Mouse (Mus musculus): ENCODE results near the gene Raet1e. TPM values are rescaled to one million over a fixed set of nuclear protein-coding genes. Genes with fewer than 3 reads are reported as not detected.
"Not testable (repeated sequence)": the region's sequence is repeated elsewhere in the genome, so short reads cannot be mapped to it uniquely, and the experiment has no call there.

Raet1e gene
- 0.77 and 1.1 TPM in 2 replicates for polyA plus RNA-seq (2015; fragmentation: Nextera tagmentation; extraction: Ambion mirVana)

DNA sequence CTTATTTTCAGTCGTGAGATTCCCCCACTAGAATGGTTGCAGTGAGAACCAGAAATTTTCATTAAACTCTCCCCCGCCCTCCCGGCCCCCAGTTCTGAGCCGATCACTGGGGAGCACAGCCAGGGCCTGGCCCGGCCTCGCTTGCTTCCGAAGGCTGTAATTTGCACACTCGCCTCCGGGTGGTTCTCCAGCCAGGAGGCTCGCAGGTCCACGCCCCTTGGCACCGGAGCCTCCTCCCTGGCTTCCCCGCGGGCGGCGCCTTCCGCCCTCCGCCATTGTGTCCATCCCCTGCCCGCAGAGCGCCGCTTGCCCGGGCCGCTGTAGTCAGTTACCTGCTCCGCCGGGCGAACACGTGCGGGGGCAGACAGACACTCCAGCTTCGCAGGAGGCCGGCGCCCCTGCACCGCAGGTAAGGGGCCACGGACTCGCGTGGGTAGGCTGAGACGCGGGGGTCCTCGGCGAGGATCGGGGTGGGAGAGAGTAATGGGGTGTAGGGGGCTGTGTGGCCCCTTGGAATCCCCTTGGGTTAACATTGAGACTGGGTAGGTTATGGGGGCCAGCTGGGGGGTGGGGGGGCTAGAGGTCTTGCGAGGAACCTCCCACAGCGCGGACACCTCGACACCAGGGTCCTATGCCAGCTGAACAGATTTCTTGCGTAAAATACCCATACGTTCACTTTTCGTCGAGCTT is at the start of gene Raet1e, which contains the start of gene H60b:
Raet1e (plus strand) TSS at position 260 of the 690 bp plus-strand sequence.
H60b (plus strand) TSS at position 277 of the 690 bp plus-strand sequence.
- H3K27ac ChIP-seq; H3K4me1 ChIP-seq (replicated peaks); ATAC-seq (ENCODE audit: low read depth); H3K36me3 ChIP-seq; H3K9ac ChIP-seq; DNase-seq; H3K9me3 ChIP-seq (replicated peaks): not testable (repeated sequence)
- Histone ChIP-seq H3K27me3 (peaks cover 80% of the 10 kb centered on the region), H3K4me2 (peak within 1 kb of the TSS; percentile 38), H3K4me3 (replicated peaks) (peak within 1 kb of the TSS; percentile 29)
- 1% methylated on average over 48 of the region's 48 CpGs for WGBS (ENCODE audit: insufficient replicate concordance)

DNA sequence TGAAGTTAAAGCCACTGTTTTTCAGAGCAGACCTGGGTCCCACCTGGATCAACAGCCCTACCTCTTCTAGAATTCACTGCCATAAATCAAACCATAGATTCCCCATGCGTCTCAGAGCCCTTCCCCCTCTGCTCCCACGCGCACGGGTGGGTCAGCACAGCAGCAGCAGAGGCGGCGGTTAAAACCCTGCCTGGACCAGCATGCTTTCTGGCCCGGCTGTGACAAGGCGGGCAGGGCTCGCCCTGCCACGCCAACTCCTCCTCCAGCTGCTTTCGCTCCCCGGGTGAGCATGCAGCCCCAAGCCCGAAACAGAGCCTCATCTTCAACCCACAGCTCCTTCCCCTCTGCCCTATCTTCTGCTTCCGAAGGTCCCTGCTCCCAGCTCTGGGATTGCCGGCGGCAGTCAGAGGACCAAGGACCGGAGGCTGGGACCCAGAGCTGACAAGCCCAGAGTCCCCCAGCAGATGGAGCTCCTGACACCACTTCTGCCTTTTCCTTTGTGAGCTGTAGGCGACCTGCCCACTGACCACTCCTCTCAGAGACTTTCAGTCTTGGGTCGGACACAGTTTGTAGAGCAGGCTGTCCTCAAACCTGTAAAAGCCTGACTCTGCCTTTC is 17.6 kb upstream of the Raet1e start:
- Histone ChIP-seq H3K27me3 (peaks cover 3% of the 10 kb centered on the region; the same call in 1 of the 2 replicates), H3K27ac (no peak overlapping the region), H3K4me1 (replicated peaks) (no peaks in the 10 kb centered on the region), H3K9me3 (replicated peaks) (no peaks in the 10 kb centered on the region), H3K4me3 (replicated peaks) (peak overlapping the region; percentile 27), H3K9ac (no peak overlapping the region), H3K36me3 (no peaks in the 10 kb centered on the region), H3K4me2 (peak overlapping the region; percentile 51)
- DNase-seq (no peak), ATAC-seq (ENCODE audit: low read depth) (no peak)
- 2% methylated on average over 19 of the region's 19 CpGs for WGBS (ENCODE audit: insufficient replicate concordance)

- ATAC-seq (ENCODE audit: low read depth); H3K27me3 ChIP-seq; H3K4me2 ChIP-seq; H3K36me3 ChIP-seq; DNase-seq; H3K9ac ChIP-seq; H3K27ac ChIP-seq; H3K4me1 ChIP-seq (replicated peaks); H3K4me3 ChIP-seq (replicated peaks); H3K9me3 ChIP-seq (replicated peaks): not testable (repeated sequence)
- 64% methylated on average over 1 of the region's 1 CpGs for WGBS (ENCODE audit: insufficient replicate concordance)
Observed at GRCm38 (mm10) chr10:22142194-22142593, 16.2 kb upstream of the Raet1e start.

GRCm38 (mm10) chr10:22142926-22143325 is 15.4 kb upstream of the Raet1e start:
- H3K27ac ChIP-seq: no peak overlapping the region
- no peak for ATAC-seq (ENCODE audit: low read depth)
- H3K36me3 ChIP-seq: no peaks in the 10 kb centered on the region
- H3K4me3 ChIP-seq (replicated peaks): no peak overlapping the region
- 53% methylated on average over 5 of the region's 5 CpGs for WGBS (ENCODE audit: insufficient replicate concordance)
- H3K9me3 ChIP-seq (replicated peaks): no peaks in the 10 kb centered on the region
- H3K4me1 ChIP-seq (replicated peaks): no peaks in the 10 kb centered on the region
- no peak overlapping the region for H3K4me2 ChIP-seq
- H3K27me3 ChIP-seq: peaks cover 3% of the 10 kb centered on the region; the same call in 1 of the 2 replicates
- no peak overlapping the region for H3K9ac ChIP-seq
- DNase-seq: no peak

DNA sequence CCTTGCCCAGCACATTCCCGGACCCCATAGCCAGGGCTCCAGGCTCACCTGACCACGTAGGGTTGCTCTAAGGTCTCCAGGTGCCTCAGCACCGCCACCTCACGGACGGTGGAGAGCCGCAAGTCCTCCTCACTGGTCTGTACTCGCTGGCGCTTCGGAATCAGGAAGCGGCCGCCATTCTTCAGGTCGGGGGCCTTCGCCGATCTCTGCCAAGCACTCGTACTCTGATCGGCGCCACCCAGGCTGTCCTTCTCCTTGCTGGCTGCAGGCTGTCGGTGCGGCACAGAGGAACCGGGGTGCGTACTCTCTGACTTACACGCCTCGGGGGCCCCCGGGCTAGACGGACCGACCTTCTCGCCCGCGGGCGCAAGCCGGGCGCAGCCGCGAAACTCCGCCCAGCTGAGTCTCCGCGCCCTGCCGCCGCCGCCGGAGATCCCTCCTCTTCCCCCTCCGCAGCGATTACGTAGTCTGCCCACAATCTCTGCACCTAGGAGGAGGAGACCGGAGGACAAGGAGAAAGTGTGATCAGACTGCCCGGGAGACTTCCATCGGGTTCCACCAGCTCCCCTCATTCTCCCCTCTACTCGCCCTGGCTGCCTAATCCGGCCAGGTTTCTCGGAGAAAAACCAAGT is 9.8 kb upstream of the Raet1e start:
- under 1% methylated on average over 45 of the region's 50 CpGs for WGBS (ENCODE audit: insufficient replicate concordance)
- Histone ChIP-seq H3K4me1 (replicated peaks) (peaks cover 5% of the 10 kb centered on the region; the same call in 1 of the 2 replicates), H3K4me3 (replicated peaks) (peak overlapping the region; percentile 60), H3K4me2 (peak overlapping the region; percentile 79), H3K27ac (no peak overlapping the region), H3K36me3 (no peaks in the 10 kb centered on the region), H3K9me3 (replicated peaks) (no peaks in the 10 kb centered on the region), H3K27me3 (peaks cover 52% of the 10 kb centered on the region), H3K9ac (peak overlapping the region; percentile 31)
- DNase-seq: no peak
- peak; percentile 75 for ATAC-seq (ENCODE audit: low read depth)

GRCm38 (mm10) chr10:22149073-22149690 is 9.2 kb upstream of the Raet1e start, which contains the start of gene E030030I06Rik:
Gene E030030I06Rik (minus strand): TSS chr10:22149270.
- no peak within 1 kb of the TSS for H3K27ac ChIP-seq
- H3K4me2 ChIP-seq: peak within 1 kb of the TSS; percentile 79
- WGBS (ENCODE audit: insufficient replicate concordance): 1% methylated on average over 37 of the region's 37 CpGs
- ATAC-seq (ENCODE audit: low read depth) (peak; percentile 16; the same call in 1 of the 2 replicates), DNase-seq (no peak)
- H3K27me3 ChIP-seq: peaks cover 58% of the 10 kb centered on the region
- no peaks in the 10 kb centered on the region for H3K9me3 ChIP-seq (replicated peaks)
- H3K36me3 ChIP-seq: no peaks in the 10 kb centered on the region
- peak within 1 kb of the TSS; percentile 60 for H3K4me3 ChIP-seq (replicated peaks)
- peak within 1 kb of the TSS; percentile 31 for H3K9ac ChIP-seq
- H3K4me1 ChIP-seq (replicated peaks): peaks cover 5% of the 10 kb centered on the region; the same call in 1 of the 2 replicates

DNA sequence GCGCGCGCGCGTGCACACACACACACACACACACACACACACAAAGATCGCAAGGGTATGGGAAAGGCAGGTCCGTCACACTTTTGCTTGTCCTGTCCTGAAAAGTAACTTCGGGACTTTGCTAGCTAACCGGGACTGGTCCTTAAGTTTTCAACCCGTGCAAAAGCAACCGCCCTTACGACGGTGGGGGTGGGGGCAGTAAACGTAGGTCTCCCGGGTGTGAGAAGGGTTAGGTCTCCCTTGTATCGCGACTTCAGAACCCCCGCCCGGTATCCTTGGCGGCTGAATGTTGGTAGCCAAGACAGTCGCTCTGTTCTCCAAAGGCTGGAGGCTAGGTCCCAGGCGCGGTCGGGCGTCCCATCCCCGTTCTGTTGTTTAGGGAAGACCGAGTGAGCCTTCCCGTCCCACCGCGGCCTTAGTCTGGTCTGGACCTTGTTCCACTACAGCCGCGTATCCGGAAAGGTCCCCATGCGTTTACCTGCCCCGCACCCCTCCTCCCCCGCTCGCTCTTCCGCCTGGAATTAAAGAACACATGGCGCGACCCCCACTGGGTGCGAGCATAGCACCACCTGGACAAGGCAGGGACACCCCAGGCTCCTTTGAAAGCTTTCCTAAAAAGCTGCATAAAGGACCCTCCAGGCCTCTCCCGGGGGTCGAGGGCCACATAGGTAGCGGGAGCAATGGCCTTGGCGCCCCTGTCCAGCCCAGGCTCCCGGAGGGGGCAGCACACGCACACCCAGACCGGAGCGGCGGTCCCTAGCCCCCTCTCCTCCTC is 8.5 kb upstream of the Raet1e start:
- peak overlapping the region; percentile 79 for H3K4me2 ChIP-seq
- no peak for DNase-seq
- H3K9me3 ChIP-seq (replicated peaks): no peaks in the 10 kb centered on the region
- no peak overlapping the region for H3K9ac ChIP-seq
- WGBS (ENCODE audit: insufficient replicate concordance): under 1% methylated on average over 50 of the region's 50 CpGs
- H3K4me1 ChIP-seq (replicated peaks): peaks cover 5% of the 10 kb centered on the region; the same call in 1 of the 2 replicates
- H3K27me3 ChIP-seq: peaks cover 65% of the 10 kb centered on the region
- peak overlapping the region; percentile 60 for H3K4me3 ChIP-seq (replicated peaks)
- H3K27ac ChIP-seq: no peak overlapping the region
- H3K36me3 ChIP-seq: no peaks in the 10 kb centered on the region
- ATAC-seq (ENCODE audit: low read depth): no peak

DNA sequence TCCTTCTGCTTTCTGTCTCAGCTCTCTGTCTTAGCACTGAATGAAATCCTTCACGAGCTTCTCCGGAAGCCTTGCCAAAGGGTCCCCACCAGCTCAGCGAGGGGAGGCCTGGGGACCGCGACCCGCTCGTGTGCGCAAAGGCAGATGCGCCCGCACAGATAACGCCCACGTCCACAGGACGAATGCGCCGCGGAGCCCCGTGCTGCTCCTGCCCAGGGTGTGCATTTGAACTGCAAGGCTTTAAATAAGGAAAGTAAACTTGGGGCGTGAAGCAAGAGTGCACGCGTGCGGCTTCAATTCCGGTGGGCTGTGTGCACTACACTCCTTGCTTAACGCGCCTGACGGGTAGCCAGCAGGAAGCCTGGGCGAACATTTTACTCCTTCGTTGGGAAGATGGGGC is 7.8 kb upstream of the Raet1e start:
- H3K9ac ChIP-seq: no peak overlapping the region
- DNase-seq: no peak
- H3K4me2 ChIP-seq: peak overlapping the region; percentile 79
- no peak overlapping the region for H3K27ac ChIP-seq
- H3K4me1 ChIP-seq (replicated peaks): peaks cover 5% of the 10 kb centered on the region; the same call in 1 of the 2 replicates
- H3K4me3 ChIP-seq (replicated peaks): peak overlapping the region; percentile 60; the same call in 1 of the 2 replicates
- under 1% methylated on average over 27 of the region's 27 CpGs for WGBS (ENCODE audit: insufficient replicate concordance)
- H3K27me3 ChIP-seq: peaks cover 72% of the 10 kb centered on the region
- no peaks in the 10 kb centered on the region for H3K36me3 ChIP-seq
- no peak for ATAC-seq (ENCODE audit: low read depth)
- H3K9me3 ChIP-seq (replicated peaks): no peaks in the 10 kb centered on the region

DNA sequence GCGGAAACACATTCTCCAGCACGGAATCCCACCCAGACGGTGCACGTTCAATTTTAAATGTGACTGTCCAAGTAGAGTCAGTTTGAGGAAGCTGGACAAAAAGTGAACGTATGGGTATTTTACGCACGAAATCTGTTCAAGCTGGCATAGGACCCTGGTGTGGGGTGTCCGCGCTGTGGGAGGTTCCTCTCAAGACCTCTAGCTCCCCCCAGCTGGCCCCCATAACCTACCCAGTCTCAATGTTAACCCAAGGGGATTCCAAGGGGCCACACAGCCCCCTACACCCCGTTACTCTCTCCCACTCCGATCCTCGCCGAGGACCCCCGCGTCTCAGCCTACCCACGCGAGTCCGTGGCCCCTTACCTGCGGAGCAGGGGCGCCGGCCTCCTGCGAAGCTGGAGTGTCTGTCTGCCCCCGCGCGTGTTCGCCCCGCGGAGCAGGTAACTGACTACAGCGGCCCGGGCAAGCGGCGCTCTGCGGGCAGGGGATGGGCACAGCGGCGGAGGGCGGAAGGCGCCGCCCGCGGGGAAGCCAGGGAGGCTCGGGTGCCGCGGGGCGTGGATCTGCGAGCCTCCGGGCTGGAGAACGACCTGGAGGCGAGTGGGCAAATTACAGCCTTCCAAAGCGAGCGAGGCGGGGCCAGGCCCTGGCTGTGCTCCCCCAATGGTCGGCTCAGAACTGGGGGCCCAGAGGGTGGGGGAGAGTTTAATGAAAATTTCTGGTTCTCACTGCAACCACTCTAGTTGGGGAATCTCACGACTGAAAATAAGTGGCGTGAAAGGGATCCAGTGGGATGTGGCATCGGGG is 7.1 kb upstream of the Raet1e start:
- H3K9me3 ChIP-seq (replicated peaks); H3K4me1 ChIP-seq (replicated peaks); H3K9ac ChIP-seq; H3K36me3 ChIP-seq; H3K27ac ChIP-seq; DNase-seq; ATAC-seq (ENCODE audit: low read depth): not testable (repeated sequence)
- H3K4me2 ChIP-seq: peak overlapping the region; percentile 12; the same call in 1 of the 2 replicates
- peaks cover 79% of the 10 kb centered on the region for H3K27me3 ChIP-seq
- 2% methylated on average over 55 of the region's 55 CpGs for WGBS (ENCODE audit: insufficient replicate concordance)
- H3K4me3 ChIP-seq (replicated peaks): peak overlapping the region; percentile 60
